Mouse (Mus musculus) CH12F3 (cell line): ENCODE results near the gene Crls1.

Source experiments
- in situ Hi-C: fragments of 300-500 bp; cut with MboI; formaldehyde crosslinking; loops from 2 replicates; pipeline ENCODE4 v1.14.3; 2020; ENCODE audit warnings: low sequenced_read_pairs

Crls1 gene

GRCm38 (mm10) chr2:132884303-132884967 is 38.0 kb downstream of the Crls1 start:
- in situ Hi-C loops, result no loop called here

DNA sequence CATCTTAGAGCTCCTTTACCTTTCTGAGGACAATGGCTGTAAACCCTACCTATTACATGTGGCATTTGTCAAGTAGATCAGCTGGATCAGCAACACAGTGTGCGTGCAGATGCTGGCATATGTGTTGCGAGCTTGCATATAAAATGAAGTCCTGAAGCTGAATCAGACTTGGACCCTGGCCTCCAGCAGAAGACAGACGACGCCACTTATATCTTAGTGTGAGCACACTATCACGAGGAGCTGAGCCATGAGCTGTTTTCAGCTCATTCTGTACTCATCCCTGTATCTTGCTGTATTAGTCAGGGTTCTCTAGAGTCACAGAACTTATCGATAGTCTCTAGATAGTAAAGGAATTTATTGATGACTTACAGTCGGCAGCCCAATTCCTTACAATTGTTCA is 38.8 kb downstream of the Crls1 start:
- in situ Hi-C loops, result no loop called here

GRCm38 (mm10) chr2:132893826-132894225 is 47.4 kb downstream of the Crls1 start:
- in situ Hi-C loops, result no loop called here

DNA sequence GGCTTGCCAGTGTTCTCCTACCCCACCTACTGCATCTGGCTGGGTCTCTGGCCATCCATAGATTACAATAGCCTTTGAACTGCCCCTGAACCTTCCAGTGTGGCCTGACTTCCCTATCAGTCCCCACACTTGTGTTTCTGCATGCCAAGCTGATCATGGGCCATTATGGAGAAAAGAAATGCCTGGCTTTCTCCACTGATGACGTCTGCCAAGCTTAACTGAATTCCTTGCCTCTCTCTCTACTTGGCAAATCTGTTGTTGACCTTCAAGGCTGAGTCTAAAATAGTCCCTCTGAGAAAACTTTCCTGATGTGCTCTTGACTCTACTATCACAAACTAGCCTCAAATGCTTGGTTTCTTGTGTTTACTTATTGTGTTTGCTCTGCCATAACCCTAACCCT is 51.7 kb downstream of the Crls1 start:
- in situ Hi-C loops, result no loop called here

DNA sequence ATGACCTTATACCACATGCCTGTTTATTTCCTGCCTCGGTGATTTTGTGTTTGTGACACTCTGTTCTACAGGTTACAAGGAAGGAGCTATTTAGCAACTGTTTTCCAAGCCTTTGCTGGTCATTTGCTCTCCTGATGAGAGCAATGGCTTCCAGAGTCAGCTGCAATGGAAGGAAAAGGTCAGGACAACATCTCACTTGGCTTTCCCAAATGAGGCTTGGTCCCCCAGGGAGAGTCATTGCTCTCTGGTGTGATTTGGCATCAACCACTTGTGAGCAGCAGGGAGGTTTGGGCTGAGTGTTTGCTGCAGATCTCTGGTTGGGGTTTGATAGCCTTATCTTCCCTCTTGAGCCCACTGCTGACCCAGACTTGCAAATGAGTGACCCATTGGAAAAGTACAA is 54.1 kb downstream of the Crls1 start:
- in situ Hi-C loops, result loop anchor here (25.0 kb wide), 1 partner anchor 388 kb away; no protein-coding TSS in a partner anchor

- in situ Hi-C loops, result loop anchor here (25.0 kb wide), 1 partner anchor 389 kb away; no protein-coding TSS in a partner anchor
These were observed 55.2 kb downstream of the Crls1 start for GRCm38 (mm10) chr2:132901636-132902035.

- in situ Hi-C loops, result loop anchor here (25.0 kb wide), 1 partner anchor 390 kb away; no protein-coding TSS in a partner anchor
These were observed 55.6 kb downstream of the Crls1 start for GRCm38 (mm10) chr2:132902056-132902455.

GRCm38 (mm10) chr2:132903498-132903897 is 57.0 kb downstream of the Crls1 start:
- in situ Hi-C loops, result loop anchor here (25.0 kb wide), 1 partner anchor 391 kb away; no protein-coding TSS in a partner anchor

GRCm38 (mm10) chr2:132904961-132905360 is 58.5 kb downstream of the Crls1 start:
- in situ Hi-C loops, result loop anchor here (25.0 kb wide), 1 partner anchor 393 kb away; no protein-coding TSS in a partner anchor

GRCm38 (mm10) chr2:132906763-132907162 is 60.3 kb downstream of the Crls1 start:
- in situ Hi-C loops, result loop anchor here (25.0 kb wide), 1 partner anchor 394 kb away; no protein-coding TSS in a partner anchor

DNA sequence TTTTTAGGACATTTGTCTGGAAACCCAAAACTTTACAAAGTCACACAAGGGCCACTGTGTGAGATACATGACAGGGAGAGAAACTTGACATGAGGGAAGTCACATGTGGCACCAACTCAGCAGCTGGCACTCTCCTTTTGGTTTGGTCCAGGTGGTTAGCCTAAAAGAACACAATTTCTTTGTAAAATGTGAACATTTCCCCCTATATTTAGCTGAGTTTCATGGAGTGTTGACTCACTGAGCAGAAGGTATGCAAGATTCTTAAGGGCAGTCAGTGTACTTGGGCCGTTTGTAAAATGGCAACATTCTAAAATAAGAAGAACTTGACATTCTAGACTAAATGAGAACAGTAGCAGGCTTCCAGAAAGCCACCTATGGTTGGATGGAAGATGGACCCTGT is 68.3 kb downstream of the Crls1 start:
- in situ Hi-C loops, result loop anchor here (25.0 kb wide), 1 partner anchor 402 kb away; no protein-coding TSS in a partner anchor
